Mouse (Mus musculus): Measurements from ENCODE around the gene Lingo1.

The Lingo1 gene

DNA sequence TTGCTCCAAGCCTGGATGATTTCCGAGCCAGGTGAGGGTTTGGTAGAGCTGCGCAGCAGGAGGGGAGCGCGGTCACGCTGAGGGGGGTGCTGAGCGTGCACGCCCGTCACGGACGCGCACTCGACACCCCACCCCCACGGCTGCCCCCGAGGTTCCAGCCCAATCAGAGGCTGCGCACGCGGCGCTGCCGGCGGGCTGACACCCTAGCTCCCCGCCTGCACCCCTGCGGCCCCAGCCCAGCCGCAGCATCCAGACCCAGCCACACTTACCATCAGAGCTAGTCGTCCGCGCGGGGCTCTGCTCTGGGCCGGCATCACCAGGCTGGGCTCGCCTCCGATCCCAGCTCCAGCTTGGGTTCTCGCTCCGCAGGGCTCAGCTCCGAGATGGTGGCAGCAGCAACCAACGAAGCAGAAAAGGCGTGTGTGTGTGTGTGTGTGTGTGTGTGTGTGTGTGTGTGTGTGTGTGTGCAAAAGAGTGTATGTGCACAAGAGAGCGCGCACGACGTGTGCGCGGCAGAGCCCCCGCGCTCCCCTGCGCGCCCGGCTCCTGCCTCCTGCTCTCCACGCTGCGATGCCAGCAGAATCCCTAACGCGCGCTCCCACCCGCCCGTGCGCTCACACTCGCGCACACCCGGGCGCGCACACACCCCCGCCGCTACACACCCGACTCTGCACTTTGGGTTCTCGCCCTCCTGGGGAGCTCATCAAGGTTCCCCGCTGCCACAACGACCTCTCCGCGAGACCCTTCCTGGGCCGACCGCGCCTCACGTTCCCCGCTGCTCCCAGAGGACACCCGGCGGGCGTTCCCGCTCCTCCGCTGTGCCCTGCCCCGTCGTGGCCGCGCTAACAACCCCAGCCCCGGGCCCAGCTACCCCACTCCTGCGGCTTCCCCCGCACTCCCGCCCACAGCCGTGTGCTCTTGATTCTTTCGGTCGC is at the start of gene Lingo1:
Gene Lingo1, minus strand, starts transcription at position 748 of the 935 bp plus-strand sequence.
- peak; percentile 78 to 81 for DNase-seq (ENCODE audit: low spot score in 2 of 2)

DNA sequence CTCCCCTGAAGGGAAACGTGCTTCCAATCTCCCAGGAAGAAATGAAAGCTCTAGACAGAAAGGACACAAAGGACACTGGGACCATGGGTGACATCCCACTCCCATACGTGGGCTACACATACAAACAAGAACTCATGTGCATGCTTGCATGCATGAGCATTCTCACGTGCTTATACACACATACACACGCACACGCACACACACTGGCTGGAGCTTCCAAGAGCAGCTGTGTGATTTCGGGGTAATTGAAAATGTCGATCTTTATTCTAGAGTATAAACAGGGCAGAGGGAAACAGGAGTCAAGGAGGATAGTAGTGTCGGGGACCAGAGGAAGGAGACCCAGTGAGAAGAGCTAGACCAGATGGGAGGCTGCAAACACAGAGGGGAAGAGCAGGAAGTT is 48.4 kb upstream of the Lingo1 start:
- no peak for DNase-seq (ENCODE audit: low spot score in 2 of 2)

DNA sequence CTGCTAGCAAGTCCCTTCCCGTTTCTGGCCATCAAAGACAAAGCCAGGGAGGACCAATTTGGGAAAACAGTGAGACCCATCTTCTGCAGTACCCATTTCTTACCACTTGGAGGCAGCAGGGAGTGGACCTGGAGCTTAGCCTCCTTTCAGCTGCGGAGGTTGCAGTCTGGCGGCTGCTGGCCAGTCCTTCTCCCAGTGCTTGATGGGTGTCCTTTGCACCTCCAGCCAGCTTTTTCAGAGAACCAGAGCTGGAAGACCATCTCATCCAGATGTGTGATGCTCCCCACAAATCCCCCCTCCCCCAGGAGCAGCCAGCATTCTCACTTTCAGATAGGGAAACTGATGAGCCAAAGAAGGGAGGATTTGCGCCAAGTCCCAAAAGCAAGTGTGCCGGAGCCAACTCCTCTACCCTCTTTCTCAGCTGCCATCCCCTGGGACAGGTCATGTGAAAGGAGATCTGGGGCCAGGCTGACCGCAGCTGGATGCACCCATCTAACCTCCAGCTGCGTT is 47.5 kb upstream of the Lingo1 start:
- DNase-seq (ENCODE audit: low spot score in 2 of 2), result peak; percentile 81 to 85

DNA sequence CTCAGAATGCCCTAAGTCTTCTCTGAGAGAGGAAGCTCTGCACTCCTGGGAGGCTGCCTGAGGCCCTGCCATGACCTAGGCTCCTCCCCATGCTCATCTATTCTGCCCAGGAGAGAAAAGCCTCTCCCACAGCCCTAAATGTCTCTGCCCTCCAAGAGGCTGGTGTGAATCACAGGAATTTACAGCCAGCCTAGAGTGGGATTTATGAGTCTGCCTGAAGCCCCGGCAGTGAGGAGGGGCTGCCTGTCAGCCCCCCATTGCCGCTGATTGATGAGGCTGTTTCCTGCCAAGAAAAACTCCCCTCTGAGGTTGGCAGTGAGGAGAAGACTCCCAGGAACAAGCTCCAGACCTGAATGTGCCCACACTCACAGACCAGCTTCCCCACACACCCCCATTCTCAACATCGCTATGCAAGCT is 46.0 kb upstream of the Lingo1 start:
- DNase-seq (ENCODE audit: low spot score in 2 of 2), result no peak

DNA sequence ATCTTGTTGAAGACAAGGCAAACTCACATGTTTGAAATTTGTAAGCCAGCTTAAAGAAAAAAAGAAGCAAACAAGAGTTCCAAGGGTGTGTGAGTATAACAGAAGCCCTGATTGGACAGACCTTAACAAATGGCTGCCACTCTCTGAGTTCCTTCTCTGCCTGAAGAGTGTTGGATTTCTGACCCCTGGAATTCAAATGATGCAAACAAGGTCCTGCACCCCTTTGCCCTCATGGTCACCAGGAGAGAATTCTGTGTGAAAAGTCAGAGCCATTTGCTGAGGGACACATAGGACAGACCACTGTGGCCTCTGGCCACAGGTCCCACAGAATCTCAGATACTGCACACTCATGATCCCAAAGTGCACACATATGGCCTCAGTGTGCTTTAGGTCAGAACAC is 45.6 kb upstream of the Lingo1 start:
- no peak for DNase-seq (ENCODE audit: low spot score in 2 of 2)

DNA sequence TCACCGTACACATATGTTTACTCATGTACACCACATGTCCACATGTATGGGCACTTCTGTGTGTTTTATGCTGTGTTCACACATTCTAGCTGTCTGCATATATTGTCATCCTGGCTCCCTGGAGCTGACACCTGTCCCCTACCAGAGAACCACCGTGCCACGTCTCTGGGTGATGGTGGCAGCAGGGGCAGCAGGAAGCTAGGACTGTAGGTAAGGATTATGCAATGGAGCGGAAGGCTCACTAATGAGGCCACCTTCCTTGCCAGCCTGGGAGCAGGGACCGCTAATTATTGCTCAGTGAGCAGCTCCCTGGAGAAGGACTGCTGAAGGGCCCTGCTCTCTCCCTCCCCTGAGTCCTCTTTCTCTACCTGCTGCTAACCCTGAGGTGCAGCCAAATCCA is 44.5 kb upstream of the Lingo1 start:
- no peak for DNase-seq (ENCODE audit: low spot score in 2 of 2)

DNA sequence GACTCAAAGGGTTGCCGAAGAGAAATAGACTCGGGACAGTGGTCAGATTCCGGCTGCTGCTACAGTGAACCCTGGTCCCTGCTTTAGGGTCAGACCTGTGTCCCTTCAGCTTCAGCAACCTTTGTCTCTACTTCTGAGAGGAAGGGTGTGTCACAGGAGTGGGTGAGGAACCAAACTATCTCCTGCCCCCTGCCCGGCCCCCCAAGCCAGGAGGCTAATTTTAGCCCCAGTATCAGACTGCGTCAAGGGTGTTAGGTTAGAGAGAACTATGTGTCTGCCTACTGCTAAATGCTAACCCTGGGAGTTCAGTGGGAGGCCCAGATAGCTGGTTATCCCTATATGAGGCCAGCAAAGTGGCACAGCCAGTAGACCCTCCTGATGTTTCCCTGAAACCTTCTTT is 38.9 kb upstream of the Lingo1 start:
- no peak for DNase-seq (ENCODE audit: low spot score in 2 of 2)

DNA sequence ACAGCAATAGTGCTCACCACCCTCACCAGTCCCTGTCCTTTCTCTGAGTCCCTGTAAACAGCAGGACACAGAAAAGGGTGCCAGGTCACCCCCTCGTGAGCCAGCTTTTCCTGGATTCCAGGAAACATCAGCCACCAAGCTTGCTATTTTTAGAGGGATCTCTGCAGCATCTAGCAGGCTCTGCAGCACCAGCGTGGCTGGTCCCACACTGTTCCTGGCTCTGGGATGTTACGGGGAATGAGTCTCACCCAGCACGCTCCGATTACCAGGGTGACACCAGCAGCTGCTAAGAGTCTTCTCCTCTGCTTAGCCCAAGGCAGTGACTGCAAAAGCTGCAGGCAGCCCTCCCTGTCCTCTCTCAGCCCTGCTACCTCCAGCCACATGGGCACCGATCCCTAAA is 36.6 kb upstream of the Lingo1 start:
- DNase-seq (ENCODE audit: low spot score in 2 of 2), result peak; percentile 51 to 54

DNA sequence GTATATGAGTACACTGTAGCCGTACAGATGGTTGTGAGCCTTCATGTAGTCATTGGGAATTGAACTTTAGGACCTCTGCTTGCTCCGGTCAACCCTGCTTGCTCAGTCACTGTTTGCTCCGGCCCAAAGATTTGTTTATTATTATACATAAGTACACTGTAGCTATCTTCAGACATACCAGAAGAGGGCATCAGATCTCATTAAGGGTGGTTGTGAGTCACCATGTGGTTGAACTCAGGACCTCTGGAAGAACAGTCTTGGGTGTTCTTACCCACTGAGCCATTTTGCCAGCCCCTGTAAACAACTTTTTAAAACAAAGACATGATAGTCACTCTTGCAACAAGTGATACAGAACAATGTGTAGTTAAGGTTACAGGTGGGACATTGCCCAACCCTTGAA is 35.6 kb upstream of the Lingo1 start:
- DNase-seq (ENCODE audit: low spot score in 2 of 2), result no peak

DNA sequence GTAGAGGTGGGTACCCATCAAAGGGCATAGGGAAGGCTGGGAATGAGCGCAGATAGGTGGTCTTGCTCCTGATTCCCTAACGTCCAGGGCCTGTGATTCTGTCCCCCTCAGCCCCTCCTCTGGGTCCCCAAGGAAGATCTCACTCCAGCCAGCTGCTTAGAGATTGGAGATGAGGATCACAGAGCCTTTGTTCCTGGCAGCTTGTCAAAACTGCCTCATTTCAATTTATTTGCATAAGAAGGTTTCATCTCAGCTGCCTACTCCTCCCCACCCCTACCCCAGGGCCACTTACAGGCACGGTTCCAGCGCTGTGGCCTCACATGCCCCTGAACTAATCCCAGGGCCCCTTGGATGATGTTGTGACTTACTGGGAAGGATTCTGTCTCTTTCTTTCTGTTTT is 33.9 kb upstream of the Lingo1 start:
- no peak for DNase-seq (ENCODE audit: low spot score in 2 of 2)

DNA sequence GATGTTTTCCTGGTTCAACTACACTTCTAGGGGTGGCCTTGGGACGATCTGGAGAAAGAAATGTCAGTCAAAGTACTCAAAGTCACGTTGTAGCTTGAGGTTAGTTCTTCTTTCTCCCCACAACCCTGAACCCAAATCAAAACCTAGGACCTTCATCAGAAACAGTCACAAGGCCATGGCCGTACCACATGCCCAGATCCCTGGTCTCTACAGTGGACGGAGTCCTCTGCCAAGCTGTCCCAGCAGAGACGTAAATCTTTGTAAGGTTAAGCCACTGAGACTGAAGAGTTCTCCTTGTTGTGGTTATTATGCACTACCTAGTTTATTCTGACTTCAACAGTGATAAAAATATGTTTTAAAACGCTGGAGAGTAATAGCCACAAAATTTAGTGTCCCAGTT is 32.6 kb upstream of the Lingo1 start:
- DNase-seq (ENCODE audit: low spot score in 2 of 2), result no peak

DNA sequence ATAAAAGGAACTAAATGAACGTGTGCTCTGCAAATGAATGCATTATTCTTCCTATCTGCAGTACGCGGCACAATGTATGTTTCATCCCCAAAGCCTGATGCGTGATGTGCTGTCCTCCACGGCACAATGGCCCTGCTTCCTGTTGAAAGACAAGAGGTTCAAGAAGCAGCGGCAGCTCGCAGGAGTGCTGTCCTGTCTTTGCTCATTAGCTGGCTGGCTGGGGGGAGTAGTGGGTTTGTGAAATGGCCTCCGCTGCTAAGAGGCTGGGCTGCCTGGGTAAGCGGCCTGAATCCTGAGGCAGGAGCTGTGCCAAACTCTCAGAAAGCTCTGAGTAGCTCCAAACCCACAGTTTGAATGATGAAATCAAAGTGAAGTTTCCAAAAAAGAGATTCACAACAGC is 31.9 kb upstream of the Lingo1 start:
- DNase-seq (ENCODE audit: low spot score in 2 of 2), result no peak

DNA sequence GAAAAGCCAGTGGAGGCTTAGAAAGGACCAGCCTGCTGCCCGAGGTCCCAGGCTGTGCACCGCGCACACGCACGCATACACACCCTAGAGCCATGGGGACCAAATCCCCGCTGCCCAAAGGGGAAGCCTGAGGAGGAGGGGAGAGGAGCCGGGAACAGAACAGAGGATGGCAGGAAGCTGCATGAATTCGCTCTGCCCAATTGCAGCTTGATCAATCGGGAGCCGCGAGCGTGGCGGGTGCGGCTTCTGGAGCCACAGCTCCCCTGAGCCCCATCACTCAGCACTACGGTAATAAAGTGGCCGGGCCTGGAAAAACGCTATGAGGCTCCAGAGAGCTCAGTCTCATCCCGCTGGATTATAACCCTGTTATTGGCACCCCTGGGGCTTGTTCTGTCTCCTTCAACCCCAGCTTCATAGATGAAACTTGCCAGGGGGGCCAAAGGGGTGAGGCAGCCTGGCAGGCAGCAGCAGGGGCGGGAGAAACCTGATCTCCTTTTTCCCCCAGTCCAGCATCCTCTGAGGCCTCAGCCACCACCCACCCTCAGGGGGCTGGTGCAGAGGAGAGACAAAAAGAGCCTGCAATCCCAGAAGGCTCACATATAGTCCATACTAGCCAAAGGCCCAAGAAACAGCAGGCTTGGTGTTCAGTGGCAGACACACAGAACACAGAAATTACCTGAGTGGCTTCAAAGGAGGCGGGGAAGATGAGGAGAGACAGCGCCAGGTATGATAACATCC is 29.4 kb upstream of the Lingo1 start:
- no peak for DNase-seq (ENCODE audit: low spot score in 2 of 2)

DNA sequence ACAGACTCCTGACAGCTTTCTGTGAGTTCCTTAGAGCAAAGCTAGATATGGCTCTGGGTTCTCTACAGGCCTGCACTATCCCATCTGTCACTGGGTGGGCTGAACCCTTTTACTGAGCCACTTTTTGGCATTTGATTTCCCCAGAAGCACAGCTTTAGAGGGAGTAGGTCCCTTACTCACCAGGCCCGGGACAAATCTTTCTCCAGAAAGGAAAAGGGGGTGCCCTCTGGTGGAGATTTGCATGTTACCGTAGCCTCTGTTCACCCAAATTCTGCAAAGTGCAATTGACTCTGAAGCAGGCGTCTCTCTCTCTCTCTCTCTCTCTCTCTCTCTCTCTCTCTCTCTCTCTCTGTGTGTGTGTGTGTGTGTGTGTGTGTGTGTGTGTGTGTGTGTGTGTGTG is 28.6 kb upstream of the Lingo1 start:
- peak; percentile 47 to 55 for DNase-seq (ENCODE audit: low spot score in 2 of 2)

DNA sequence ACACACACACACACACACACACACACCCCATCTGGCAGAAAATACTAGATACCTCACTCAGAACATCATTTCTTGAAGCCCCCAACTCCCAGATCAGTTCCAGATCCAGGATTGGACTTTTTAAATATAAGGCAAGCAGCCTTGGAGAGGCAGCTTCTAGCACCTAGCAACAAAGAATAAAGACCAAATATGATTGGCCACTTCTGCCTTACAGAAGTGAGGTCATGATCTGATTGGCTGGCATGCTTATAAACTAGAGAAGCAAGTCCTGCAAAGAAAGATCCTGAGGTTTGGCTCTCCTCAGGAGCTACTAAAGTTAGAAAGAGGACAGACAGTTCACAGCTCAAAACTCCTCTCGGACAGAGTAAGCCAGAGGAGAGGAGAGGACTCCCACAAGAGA is 14.6 kb upstream of the Lingo1 start:
- no peak for DNase-seq (ENCODE audit: low spot score in 2 of 2)

DNA sequence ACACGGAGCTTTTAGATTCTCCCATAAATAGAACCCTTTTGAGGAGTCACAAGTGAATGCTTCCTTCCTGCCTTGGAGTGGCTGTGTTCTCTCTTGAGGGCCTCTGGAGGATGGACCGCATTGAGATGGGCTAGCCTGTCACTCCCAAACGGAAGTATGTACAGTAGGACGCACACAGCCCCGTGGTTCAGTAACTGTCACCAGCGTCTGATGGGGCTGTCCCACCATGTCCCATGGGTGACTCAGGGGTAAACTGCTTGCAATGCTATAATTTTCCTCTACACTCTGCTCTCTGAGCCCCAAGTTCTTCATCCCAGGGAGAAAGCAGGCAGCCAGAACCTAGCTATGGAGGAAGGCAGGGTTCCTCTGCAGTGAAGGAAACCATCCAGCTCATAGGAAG is 11.7 kb upstream of the Lingo1 start:
- DNase-seq (ENCODE audit: low spot score in 2 of 2), result no peak

DNA sequence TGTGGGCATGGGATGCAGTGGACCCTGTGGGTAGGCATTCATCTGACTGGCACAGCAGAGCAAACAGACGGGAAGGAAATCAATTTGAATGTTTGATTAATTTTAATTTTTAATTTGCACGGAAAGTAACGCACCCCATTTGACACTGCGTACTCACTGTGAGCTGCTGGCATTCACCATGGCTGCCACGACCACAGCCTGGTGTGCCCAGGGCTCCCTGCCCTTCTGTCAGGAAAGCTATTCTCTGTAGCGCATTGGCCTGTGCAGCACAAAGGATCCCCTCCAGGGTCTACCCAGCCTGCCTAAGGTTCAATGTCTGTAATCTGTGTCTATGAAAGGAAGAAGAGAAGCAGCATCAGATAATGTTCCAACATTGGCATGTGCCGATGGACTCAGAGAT is 6.9 kb upstream of the Lingo1 start:
- DNase-seq (ENCODE audit: low spot score in 2 of 2), result no peak

DNA sequence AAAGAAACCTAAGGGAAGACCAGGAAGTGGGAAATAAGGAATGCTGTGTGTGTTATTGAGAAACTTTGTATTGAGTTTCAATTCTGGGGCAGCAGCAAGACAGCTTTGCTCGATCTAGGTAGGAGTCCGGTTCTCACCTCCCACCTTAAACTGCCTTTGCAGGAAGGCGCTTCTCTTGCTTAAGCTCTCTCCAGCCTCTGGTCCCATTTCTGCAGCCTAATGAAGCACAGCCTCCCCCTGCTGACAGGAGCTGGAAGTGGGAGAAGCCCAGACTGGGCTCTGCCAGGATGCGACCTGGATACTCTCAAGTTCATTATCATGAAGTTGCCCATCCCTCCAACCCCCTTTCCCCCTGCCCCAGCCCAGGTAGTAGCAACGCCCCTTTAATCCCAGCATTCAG is 1.6 kb upstream of the Lingo1 start:
- peak; percentile 86 to 88 for DNase-seq (ENCODE audit: low spot score in 2 of 2)

DNA sequence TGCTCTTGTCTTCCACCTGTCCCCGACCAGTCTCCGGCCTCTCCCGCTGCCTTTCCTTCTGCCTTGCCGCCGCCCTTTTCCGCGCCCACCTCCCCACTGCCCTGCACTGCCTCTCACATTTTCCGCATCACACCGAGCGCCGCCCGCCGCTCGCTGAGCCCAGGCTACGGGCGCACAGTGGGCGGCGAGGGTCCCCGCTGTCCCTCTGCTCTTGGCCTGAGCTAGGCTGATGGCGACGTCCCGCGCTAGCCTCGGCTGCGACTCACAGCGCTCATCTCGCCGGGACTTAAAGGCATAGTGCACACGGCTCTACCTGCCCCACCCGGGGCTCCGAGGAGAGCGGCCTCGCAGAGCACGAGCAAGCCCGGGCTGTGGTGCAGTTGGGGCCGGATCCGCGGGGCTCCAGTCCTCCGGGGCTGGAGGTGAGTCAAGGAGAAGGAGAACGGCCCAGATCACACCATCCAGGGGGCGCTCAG is 426 bp upstream of the Lingo1 start:
- peak; percentile 37 to 43 for DNase-seq (ENCODE audit: low spot score in 2 of 2)

DNA sequence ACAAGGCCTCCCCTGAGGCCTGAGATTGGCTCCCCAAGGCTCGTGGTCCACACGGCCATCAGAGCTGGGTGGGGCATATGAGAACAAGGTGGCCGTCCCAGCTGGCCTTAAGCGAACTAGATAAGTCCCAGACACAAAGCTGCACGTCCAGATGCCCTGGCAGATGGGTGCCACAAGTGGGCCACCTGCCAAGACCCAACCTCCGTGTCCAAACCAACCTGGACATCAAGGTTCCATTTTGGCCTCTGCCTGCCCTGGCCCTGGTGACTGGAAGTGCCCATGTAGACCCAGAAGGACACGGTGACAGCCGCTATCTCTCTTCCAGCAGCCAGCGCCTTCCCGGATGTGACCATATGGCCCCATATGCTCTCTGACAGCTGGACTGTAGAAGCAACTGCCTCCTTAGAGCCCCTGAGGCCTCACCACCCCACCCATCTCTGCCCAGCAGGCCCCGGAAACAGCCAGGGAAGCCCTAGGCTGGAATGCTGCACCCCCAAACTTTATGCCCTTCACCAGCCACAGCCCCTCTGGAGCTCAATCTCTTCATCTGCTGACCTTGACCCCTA is 4.5 kb downstream of the Lingo1 start:
- no peak for DNase-seq (ENCODE audit: low spot score in 2 of 2)

DNA sequence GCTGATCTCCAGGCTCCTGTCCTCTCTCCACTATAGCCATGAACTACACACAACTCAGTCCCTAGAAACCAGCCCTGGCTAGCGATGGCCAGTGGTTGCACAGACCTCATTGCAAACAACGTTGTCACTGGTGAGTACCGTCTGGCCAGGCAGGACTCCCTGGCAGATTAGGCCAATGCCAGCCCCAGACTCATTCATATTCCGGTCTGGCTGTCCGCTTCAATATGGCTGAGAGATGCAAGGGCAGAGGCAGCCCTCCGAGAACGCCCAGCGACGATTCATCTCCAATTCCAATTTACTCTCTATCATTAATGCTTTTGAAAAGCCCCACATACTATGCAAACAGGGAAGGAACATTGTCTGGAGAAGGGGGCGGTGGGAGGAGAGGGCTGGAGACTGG is 11.7 kb downstream of the Lingo1 start:
- no peak for DNase-seq (ENCODE audit: low spot score in 2 of 2)

Data from right cerebral cortex, adult 2 months (tissue).